Mouse (Mus musculus) liver, embryonic 13.5 days (tissue): Measurements from ENCODE around the gene Nlrc5. TPM values are rescaled to one million over a fixed set of nuclear protein-coding genes. Genes with fewer than 3 reads are reported as not detected.

Experiments
- ATAC-seq: fragments of 200-750 bp; cut with Nextera tagmentation; 2 replicates; pipeline ENCODE4 v1.8.0; 2017; ENCODE audit warnings: low read depth, mild to moderate bottlenecking, moderate number of reproducible peaks, moderate library complexity
- DNase-seq: peaks from one replicate; pipeline ENCODE4 v3.0.0; 2022
- H3K27ac ChIP-seq: fragments of 300-500 bp; sonication (generic); 2 replicates; pipeline ENCODE4 v1.5.1; 2015; ENCODE audit warnings: moderate library complexity, mild to moderate bottlenecking, inconsistent platforms
- H3K27me3 ChIP-seq: fragments of 300-500 bp; sonication (generic); 2 replicates; pipeline ENCODE4 v1.6.1; 2015; ENCODE audit warnings: mild to moderate bottlenecking, inconsistent platforms
- H3K36me3 ChIP-seq: fragments of 300-500 bp; sonication (generic); 2 replicates; pipeline ENCODE4 v1.6.1; 2015; ENCODE audit warnings: mild to moderate bottlenecking, inconsistent platforms
- H3K4me1 ChIP-seq: fragments of 300-500 bp; sonication (generic); replicated peaks from 2 replicates; pipeline ENCODE4 v1.6.1; 2015; ENCODE audit warnings: inconsistent platforms
- H3K4me2 ChIP-seq: fragments of 300-500 bp; sonication (generic); 2 replicates; pipeline ENCODE4 v1.6.1; 2015; ENCODE audit warnings: inconsistent platforms, mild to moderate bottlenecking, moderate library complexity
- H3K4me3 ChIP-seq: fragments of 300-500 bp; sonication (generic); replicated peaks from 2 replicates; pipeline ENCODE4 v1.5.1; 2015; ENCODE audit warnings: mild to moderate bottlenecking, inconsistent platforms
- H3K9ac ChIP-seq: fragments of 300-500 bp; sonication (generic); 2 replicates; pipeline ENCODE4 v1.6.1; 2015; ENCODE audit warnings: mild to moderate bottlenecking, inconsistent platforms
- H3K9me3 ChIP-seq: fragments of 300-500 bp; sonication (generic); replicated peaks from 2 replicates; pipeline ENCODE4 v1.6.1; 2016; ENCODE audit warnings: inconsistent platforms
- WGBS: fragments of 180-500 bp; shearing (Covaris S2); methylation state at CpG from one replicate; pipeline ENCODE4 v1.1.7; 2015; ENCODE audit not compliant: insufficient replicate concordance; 5-methylcytosine and 5-hydroxymethylcytosine counted together
- polyA plus RNA-seq: library from polyadenylated mRNA; unstranded; fragments of >200 nt; fragmentation: Nextera tagmentation; extraction: Ambion mirVana; gene quantifications from 2 replicates; pipeline ENCODE4 v1.2.1, GENCODE M21; 2015

Gene Nlrc5
- polyA plus RNA-seq, 1 experiment from 2014 or later, result 0.06 TPM

DNA sequence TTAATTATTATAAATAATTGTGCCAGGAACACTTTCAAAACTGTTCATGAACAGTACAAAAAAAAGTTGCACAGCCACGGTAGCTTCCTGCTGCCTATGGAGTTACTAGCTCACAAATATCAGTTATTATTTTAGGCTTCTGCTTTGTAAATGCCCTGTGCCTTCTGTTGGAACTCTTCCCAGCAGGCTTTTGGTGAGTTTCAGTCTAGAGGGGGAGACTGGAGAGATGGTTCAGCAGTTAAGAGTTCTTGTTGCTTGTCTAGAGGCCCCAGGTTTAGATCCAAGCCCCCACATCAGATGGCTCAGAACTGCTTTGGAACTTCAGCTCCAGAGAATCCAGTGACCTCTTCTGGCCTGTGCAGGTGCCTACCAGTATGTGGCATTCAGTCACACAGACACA, 37.1 kb downstream of the Nlrc5 start:
- H3K9me3 ChIP-seq, result no peaks in the 10 kb centered on the region
- H3K4me2 ChIP-seq, result no peak overlapping the region
- ATAC-seq (no peak), DNase-seq (no peak)
- no peaks in the 10 kb centered on the region for H3K27me3 ChIP-seq
- no peak overlapping the region for H3K4me3 ChIP-seq
- H3K4me1 ChIP-seq, result no peaks in the 10 kb centered on the region
- 58% methylated on average over 1 of the region's 1 CpGs for WGBS
- H3K36me3 ChIP-seq, result no peaks in the 10 kb centered on the region
- H3K27ac ChIP-seq, result no peak overlapping the region
- H3K9ac ChIP-seq, result no peak overlapping the region

GRCm38 (mm10) chr8:94472741-94473140, 38.6 kb downstream of the Nlrc5 start:
- H3K36me3 ChIP-seq, result no peaks in the 10 kb centered on the region
- no peak overlapping the region for H3K9ac ChIP-seq
- ATAC-seq (no peak), DNase-seq (no peak)
- no peaks in the 10 kb centered on the region for H3K4me1 ChIP-seq
- no peak overlapping the region for H3K27ac ChIP-seq
- H3K4me3 ChIP-seq, result no peak overlapping the region
- no peaks in the 10 kb centered on the region for H3K27me3 ChIP-seq
- no peak overlapping the region for H3K4me2 ChIP-seq
- no peaks in the 10 kb centered on the region for H3K9me3 ChIP-seq
- WGBS, result 66% methylated on average over 8 of the region's 8 CpGs

GRCm38 (mm10) chr8:94473431-94473830, 39.3 kb downstream of the Nlrc5 start:
- no peak overlapping the region for H3K27ac ChIP-seq
- no peaks in the 10 kb centered on the region for H3K36me3 ChIP-seq
- no peaks in the 10 kb centered on the region for H3K27me3 ChIP-seq
- 64% methylated on average over 21 of the region's 21 CpGs for WGBS
- no peak for ATAC-seq
- no peak overlapping the region for H3K9ac ChIP-seq
- DNase-seq, result no peak
- H3K4me2 ChIP-seq, result no peak overlapping the region
- H3K4me1 ChIP-seq, result no peaks in the 10 kb centered on the region
- no peaks in the 10 kb centered on the region for H3K9me3 ChIP-seq
- no peak overlapping the region for H3K4me3 ChIP-seq

- Histone ChIP-seq H3K4me2 (no peak overlapping the region), H3K36me3 (no peaks in the 10 kb centered on the region), H3K4me1 (no peaks in the 10 kb centered on the region), H3K9ac (no peak overlapping the region), H3K27ac (no peak overlapping the region), H3K4me3 (no peak overlapping the region), H3K9me3 (no peaks in the 10 kb centered on the region), H3K27me3 (no peaks in the 10 kb centered on the region)
- WGBS, result 63% methylated on average over 8 of the region's 8 CpGs
- DNase-seq (no peak), ATAC-seq (no peak)
These were observed 41.6 kb downstream of the Nlrc5 start for GRCm38 (mm10) chr8:94475786-94476185.

- ATAC-seq, result no peak
- H3K27me3 ChIP-seq, result peaks cover 3% of the 10 kb centered on the region; the same call in 1 of the 2 replicates
- H3K4me3 ChIP-seq, result no peak overlapping the region
- no peak overlapping the region for H3K4me2 ChIP-seq
- DNase-seq, result no peak
- no peaks in the 10 kb centered on the region for H3K36me3 ChIP-seq
- H3K9ac ChIP-seq, result no peak overlapping the region
- no peaks in the 10 kb centered on the region for H3K9me3 ChIP-seq
- no peaks in the 10 kb centered on the region for H3K4me1 ChIP-seq
- 58% methylated on average over 7 of the region's 7 CpGs for WGBS
- H3K27ac ChIP-seq, result no peak overlapping the region
These were observed 42.7 kb downstream of the Nlrc5 start for GRCm38 (mm10) chr8:94476846-94477245.

- no peak overlapping the region for H3K4me3 ChIP-seq
- WGBS, result 4% methylated on average over 6 of the region's 6 CpGs
- H3K4me2 ChIP-seq, result no peak overlapping the region
- no peaks in the 10 kb centered on the region for H3K4me1 ChIP-seq
- no peaks in the 10 kb centered on the region for H3K36me3 ChIP-seq
- H3K9ac ChIP-seq, result no peak overlapping the region
- DNase-seq (no peak), ATAC-seq (no peak)
- peaks cover 9% of the 10 kb centered on the region; the same call in 1 of the 2 replicates for H3K27me3 ChIP-seq
- H3K27ac ChIP-seq, result no peak overlapping the region
- no peaks in the 10 kb centered on the region for H3K9me3 ChIP-seq
These were observed 47.9 kb downstream of the Nlrc5 start for GRCm38 (mm10) chr8:94482051-94482450.

- Histone ChIP-seq H3K36me3 (no peaks in the 10 kb centered on the region), H3K4me3 (no peak overlapping the region), H3K9me3 (no peaks in the 10 kb centered on the region), H3K27ac (no peak overlapping the region), H3K4me1 (peaks cover 9% of the 10 kb centered on the region), H3K9ac (no peak overlapping the region), H3K27me3 (peaks cover 9% of the 10 kb centered on the region; the same call in 1 of the 2 replicates), H3K4me2 (no peak overlapping the region)
- DNase-seq (no peak), ATAC-seq (no peak)
- WGBS, result 48% methylated on average over 3 of the region's 3 CpGs
These were observed 51.1 kb downstream of the Nlrc5 start for GRCm38 (mm10) chr8:94485288-94485687.

GRCm38 (mm10) chr8:94485882-94486281, 51.7 kb downstream of the Nlrc5 start:
- H3K27ac ChIP-seq, result no peak overlapping the region
- no peak for DNase-seq
- H3K36me3 ChIP-seq, result no peaks in the 10 kb centered on the region
- WGBS, result 11% methylated on average over 2 of the region's 2 CpGs
- no peak for ATAC-seq
- no peaks in the 10 kb centered on the region for H3K9me3 ChIP-seq
- no peak overlapping the region for H3K9ac ChIP-seq
- no peak overlapping the region for H3K4me2 ChIP-seq
- peaks cover 10% of the 10 kb centered on the region for H3K4me1 ChIP-seq
- peaks cover 9% of the 10 kb centered on the region; the same call in 1 of the 2 replicates for H3K27me3 ChIP-seq
- no peak overlapping the region for H3K4me3 ChIP-seq

- DNase-seq, result no peak
- no peaks in the 10 kb centered on the region for H3K9me3 ChIP-seq
- no peak for ATAC-seq
- H3K9ac ChIP-seq, result no peak overlapping the region
- WGBS, result 37% methylated on average over 2 of the region's 2 CpGs
- 0 out of 2 replicates have a peak, but pooled peaks cover 5% of the 10 kb centered on the region for H3K27me3 ChIP-seq
- no peaks in the 10 kb centered on the region for H3K36me3 ChIP-seq
- H3K4me1 ChIP-seq, result peaks cover 15% of the 10 kb centered on the region
- no peak overlapping the region for H3K4me3 ChIP-seq
- no peak overlapping the region for H3K4me2 ChIP-seq
- H3K27ac ChIP-seq, result no peak overlapping the region
These were observed 53.9 kb downstream of the Nlrc5 start for GRCm38 (mm10) chr8:94488016-94488415.

- no peak for DNase-seq
- Histone ChIP-seq H3K4me2 (no peak overlapping the region), H3K4me3 (no peak overlapping the region), H3K9me3 (no peaks in the 10 kb centered on the region), H3K27ac (no peak overlapping the region), H3K27me3 (0 out of 2 replicates have a peak, but pooled peaks cover 2% of the 10 kb centered on the region), H3K9ac (no peak overlapping the region), H3K4me1 (peaks cover 15% of the 10 kb centered on the region), H3K36me3 (no peaks in the 10 kb centered on the region)
- 33% methylated on average over 4 of the region's 4 CpGs for WGBS
- ATAC-seq, result peak; percentile 25
These were observed 55.8 kb downstream of the Nlrc5 start for GRCm38 (mm10) chr8:94489809-94490483.

- no peak overlapping the region for H3K4me3 ChIP-seq
These were observed 58.0 kb downstream of the Nlrc5 start for GRCm38 (mm10) chr8:94492021-94492681.

GRCm38 (mm10) chr8:94493240-94493639, 59.1 kb downstream of the Nlrc5 start:
- Histone ChIP-seq H3K4me3 (no peak overlapping the region), H3K36me3 (no peaks in the 10 kb centered on the region), H3K9ac (no peak overlapping the region), H3K27me3 (no peaks in the 10 kb centered on the region), H3K9me3 (no peaks in the 10 kb centered on the region), H3K27ac (no peak overlapping the region), H3K4me1 (peaks cover 15% of the 10 kb centered on the region), H3K4me2 (no peak overlapping the region)
- DNase-seq, result no peak
- WGBS, result 35% methylated on average over 1 of the region's 1 CpGs
- ATAC-seq, result no peak

More at GRCm38 (mm10) chr8:94492021-94492681, 58.0 kb downstream of the Nlrc5 start:
- Histone ChIP-seq H3K9ac (no peak overlapping the region), H3K36me3 (no peaks in the 10 kb centered on the region), H3K27me3 (no peaks in the 10 kb centered on the region), H3K27ac (no peak overlapping the region), H3K9me3 (no peaks in the 10 kb centered on the region), H3K4me2 (peak overlapping the region; percentile 48), H3K4me1 (peaks cover 15% of the 10 kb centered on the region)
- DNase-seq (peak; percentile 48), ATAC-seq (peak; percentile 53; the same call in 1 of the 2 replicates)
- WGBS, result 4% methylated on average over 15 of the region's 15 CpGs
